Mouse (Mus musculus): ENCODE results near the gene Os9.

The Os9 gene

DNA sequence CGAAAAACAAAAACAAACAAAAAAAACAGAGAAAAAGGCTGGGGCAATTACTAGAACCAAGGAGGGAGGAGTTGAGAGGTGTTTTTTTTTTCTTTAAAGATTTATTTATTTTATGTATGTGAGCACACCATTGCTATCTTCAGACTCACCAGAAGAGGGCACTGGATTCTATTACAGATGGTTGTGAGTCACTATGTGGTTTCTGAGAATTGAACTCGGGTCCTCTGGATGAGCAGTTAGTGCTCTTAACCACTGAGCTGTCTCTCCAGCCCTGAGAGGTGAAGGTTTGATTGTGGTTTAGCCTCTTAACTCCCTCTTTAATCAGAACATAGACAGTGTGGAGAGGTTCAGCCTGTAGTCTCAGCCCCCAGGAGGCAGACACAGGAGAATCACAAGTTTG is 5.9 kb downstream of the Os9 start:
- no peak for DNase-seq (ENCODE audit: low spot score)

DNA sequence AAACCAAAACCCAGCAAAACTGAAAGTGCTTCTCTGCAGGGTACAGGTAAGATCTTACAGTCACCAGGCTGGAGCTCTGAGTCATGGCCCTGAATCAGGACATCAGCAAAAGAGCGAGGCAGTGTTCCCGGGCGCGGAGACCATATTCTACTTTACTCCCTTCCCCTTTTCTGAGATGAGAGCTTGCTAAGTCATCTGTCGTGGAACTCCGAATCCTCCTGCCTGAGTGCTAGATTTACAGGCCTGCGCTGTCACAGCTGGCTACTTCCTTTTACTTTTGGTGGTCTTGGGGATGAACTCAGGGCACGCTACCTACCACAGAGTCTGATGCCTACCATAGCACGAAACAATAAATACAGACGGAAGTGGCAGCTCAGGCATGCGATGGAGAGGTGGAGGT is 6.5 kb downstream of the Os9 start:
- no peak for DNase-seq (ENCODE audit: low spot score)

DNA sequence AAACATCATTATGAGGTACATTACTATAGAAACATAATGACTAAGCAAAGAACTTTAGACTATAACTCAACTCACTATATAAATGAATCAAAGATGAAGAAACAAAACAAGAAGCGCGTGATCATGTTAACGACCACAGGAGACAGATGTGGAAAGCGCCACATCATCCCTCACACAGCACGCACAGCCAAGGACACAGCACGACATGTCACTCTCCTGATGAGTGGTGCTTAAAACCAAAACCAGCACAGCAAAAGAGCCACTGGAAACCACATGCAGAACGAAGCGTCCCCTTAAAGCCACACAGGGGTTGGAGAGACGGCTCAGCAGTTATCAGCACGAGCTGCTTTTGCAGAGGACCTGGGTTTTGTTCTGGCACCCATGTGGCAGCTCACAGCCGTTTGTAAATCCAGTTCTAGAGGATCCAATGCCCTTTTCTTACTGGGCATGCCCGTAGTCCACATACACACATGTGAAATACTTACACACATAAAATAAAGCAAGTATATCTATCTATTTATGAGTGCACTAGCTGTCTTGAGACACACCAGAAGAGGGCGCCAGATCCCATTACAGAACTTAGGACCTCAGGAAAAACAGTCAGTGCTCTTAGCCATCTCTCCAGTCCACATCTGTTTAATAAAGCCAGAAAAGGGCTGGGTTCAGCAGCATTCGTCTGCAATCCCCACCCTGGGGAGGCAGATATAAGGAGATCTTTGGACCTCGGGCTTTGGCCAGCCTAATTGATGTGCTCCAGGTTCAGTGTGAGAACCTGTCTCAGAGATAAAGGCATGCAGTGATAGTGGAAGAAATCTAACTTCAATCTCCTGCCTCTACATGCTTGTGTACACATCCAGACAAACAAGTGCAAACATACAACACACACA is 9.7 kb downstream of the Os9 start:
- DNase-seq (ENCODE audit: low spot score), result no peak

DNA sequence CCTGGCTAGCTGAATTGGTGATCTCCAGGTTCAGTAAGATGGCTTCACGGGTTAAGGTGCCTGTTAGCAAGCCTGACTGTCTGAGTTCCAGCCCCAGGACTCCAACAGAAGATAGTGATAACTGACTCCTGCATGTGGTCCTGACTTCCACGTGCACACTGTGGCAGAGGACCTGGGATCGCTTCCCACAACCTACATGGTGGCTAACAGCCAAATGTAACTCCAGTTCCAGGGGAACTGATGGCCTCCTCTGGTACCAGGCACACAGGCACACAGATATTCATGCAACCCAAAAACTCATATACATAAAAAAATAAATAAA is 12.7 kb downstream of the Os9 start:
- no peak for DNase-seq (ENCODE audit: low spot score)

DNA sequence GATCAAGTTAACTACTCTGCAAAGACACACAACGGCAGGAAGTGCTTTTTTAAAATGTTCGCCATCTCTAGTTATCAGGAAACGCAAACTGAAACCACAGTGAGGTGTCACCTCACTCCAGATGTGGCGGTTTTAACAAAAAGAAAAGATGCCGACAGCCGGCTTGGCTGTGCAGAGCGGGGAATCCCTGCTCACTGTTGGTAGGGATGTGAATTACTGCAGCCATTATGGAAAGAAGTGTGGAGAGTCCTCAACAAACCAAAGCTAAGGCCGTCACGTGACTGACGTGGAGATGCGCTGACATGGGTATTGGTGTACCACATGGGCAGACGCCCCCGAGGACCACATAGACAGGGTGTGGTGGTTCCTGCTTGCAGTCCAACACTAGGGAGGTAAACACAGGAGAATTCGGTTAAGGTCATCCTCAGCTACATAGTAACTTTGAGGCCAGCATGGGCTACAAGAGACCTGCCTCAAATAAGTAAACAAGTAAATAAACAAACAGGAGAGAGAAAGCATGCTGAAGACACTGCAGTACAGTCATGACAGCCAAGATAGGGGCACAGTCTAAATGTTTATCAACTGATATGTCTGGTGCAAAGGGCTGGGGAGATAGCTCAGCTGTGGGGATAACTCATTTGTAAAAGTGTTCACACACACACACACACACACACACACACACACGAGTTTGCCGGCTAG is 13.2 kb downstream of the Os9 start:
- DNase-seq (ENCODE audit: low spot score), result no peak

DNA sequence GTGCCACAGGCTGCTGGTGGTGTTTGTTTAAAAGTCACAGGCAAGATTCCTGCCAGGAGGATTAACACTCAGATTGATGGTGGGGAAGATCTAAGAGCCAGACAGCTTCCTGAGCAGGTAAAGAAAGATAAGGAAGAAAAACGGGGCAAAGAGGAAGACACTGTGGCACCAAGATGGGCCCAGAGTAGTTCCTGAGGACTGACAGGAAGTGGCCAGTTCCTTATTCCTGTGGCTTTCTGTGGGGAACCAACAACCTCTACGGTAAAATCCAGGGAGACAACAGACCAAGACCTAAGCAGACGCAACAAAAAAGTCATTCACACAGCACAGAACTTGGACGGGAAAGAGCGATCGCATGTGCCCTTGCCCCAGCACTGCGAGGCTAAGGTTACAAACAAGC is 17.3 kb downstream of the Os9 start:
- no peak for DNase-seq (ENCODE audit: low spot score)

DNA sequence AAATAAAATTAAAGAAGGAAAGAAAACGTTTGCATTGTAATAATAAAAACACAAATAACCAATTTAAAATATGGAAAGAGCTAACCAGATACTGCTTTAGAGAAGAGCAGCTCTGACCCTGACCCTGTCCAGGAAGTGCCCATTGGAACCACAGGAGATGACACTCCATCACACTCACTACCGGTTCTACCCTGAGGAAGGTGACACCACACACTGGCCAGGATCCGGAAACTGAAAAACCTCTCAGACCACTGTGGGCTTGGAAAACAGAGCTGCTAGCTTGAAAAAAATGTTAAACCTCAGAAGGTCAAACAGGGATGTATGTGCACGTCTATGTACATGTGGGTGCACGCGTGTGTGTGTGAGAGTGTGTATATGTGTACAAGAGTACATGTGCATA is 19.8 kb downstream of the Os9 start:
- DNase-seq (ENCODE audit: low spot score), result no peak

DNA sequence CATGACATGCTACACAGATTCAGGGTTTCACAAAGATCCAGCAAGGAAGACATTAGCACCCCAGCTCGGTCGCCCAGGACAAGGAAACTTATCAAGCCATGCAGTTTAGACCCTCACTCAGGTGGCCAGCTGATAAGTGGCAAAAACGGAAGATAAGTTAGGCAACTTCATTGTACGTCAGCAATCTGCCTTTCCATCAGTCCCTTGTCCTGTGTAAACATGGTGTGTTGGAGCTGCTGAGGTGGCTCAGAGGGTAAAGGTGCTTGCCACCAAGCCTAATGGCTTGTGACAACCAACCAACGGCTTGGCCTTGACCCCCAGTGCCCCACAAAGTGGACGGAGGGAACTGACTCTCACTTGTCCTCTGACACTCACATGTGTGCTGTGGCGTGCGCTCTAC is 20.5 kb downstream of the Os9 start:
- DNase-seq (ENCODE audit: low spot score), result no peak

DNA sequence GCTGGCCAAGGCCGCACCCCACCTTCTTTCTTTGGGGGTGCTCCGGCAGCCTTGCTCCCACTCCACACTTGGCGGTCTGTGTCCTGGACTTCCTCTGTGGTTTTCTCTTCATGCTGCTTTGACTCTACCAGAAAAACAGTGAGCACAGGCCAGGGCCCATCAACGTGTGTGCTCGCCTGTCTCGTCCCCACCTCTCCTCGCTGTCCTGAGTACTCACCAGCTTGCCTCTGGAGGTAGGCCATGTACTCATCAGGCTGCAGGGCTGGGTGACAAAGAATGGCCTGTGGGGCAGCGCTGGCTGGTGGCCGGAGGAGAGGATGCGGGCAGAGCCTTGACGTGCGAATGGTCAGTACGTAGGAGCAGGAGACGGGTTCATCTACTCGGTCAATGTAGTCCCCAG is 21.1 kb downstream of the Os9 start:
- DNase-seq (ENCODE audit: low spot score), result no peak

DNA sequence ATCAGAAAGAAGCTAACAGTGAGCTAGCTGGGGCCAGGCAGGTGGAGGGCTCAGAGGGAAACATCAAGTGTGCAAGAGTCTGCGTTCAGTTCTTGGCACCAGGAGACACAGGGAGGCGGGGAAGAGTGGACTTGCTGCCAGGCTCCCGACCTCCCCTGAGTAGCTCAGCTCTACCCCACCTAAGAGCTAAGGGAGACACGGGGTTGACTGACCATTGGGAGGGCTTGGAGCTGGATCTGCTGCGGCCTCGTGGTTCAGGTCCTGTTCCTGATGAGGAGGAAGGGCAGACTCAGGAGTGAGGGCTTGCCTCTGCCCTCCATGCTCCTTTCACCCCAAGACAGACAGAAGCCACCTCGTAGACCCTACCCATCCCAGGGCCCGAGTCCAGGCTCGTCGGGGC is 21.7 kb downstream of the Os9 start:
- DNase-seq (ENCODE audit: low spot score), result no peak

DNA sequence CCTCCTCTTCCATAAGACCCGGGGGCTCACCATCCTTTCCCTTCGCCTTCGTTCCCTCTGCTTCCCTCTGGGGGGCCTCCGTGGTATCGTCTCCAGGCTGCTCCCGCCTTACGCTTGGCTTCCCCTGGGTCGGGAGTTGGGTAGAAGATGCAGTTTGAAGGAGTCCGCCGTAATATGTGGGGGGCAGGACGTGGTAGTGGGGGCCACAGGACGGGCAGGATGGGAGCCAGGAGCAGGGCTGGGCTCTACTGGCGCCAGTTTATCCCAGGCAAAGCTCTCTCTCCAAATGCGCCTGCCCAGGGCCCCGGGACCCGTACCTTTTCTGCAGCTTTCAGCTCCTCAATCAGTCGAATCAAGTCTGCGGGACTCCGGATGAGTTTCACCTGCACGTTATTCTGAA is 22.4 kb downstream of the Os9 start:
- DNase-seq (ENCODE audit: low spot score), result no peak

DNA sequence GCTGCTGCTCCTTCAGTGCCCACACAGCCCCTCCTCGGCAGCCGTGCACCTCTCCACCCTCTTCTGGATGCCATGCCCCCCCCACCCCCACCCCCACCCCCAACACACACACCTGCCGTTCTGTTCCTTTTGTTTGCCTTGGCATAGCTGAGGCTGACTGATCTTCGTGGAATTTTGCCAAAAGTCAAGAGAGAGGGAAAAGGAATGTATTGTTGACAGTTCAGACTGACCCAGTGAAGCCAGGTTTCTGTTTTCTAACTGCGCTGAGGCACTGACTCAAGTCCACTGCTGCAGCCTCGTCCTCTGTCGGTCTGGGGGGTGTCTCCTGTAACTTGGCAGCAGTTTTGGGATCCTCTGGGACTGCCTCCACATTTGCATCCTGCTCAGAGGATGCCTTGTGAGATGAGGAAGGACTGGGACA is 26.5 kb downstream of the Os9 start:
- DNase-seq (ENCODE audit: low spot score), result no peak

DNA sequence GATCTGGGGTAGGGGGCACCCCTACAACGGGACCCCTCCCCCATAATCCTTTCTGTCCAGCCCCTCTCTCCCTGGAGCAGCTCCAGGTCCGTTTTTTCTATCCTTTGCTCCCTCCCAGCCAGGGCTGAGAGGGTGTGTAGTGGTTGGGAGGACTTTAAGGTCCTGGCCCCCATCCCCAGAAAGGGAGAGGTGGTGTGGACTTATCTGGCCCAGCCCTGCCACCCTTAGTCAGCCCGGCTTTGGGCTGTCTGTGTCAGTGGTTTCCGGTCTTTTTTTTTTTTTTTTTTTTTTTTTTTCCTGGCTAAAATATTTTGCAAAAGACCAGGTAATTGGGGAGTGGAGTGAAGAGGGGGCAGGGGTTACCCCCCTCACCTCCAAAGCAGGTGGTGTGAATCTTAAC is 28.2 kb downstream of the Os9 start:
- DNase-seq (ENCODE audit: low spot score), result no peak

DNA sequence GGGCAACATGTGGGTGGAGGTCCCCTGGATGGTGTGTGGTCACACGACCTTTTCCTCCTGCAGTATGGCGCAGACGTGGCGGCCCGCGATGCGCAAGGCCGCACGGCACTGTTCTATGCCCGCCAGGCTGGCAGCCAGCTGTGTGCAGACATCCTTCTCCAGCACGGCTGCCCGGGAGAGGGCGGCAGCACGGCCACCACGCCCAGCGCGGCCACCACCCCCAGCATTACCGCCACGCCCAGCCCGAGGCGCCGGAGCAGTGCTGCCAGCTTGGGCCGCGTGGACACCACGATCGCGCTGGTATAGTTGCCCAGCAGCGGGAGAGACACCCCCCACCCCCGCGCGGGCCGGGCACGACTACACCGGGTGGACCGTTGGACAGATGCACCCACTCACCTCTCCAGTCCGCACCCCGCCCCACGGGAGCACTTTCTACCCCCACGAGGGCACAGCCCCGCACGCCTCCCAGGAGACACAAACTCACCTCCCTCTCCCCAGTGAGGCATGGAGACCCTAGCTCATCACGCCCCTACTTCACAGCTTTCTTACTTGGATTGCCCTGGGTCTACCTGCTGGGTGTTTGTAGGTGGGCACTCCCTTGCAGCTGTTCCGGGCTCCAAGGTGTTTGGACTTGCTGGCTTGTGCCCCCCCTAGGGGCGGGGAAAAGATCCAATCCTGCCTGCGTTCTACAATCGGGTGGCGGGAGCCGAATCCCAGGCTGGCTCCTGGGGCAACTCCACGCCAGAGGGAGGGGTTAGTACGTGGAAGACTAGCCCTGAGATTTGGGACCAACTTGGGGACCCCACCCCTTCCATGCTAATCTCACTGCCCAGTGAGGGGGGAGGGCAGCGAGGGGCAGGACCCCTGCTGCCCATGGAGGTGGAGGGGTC is 29.2 kb downstream of the Os9 start:
- DNase-seq (ENCODE audit: low spot score), result no peak

DNA sequence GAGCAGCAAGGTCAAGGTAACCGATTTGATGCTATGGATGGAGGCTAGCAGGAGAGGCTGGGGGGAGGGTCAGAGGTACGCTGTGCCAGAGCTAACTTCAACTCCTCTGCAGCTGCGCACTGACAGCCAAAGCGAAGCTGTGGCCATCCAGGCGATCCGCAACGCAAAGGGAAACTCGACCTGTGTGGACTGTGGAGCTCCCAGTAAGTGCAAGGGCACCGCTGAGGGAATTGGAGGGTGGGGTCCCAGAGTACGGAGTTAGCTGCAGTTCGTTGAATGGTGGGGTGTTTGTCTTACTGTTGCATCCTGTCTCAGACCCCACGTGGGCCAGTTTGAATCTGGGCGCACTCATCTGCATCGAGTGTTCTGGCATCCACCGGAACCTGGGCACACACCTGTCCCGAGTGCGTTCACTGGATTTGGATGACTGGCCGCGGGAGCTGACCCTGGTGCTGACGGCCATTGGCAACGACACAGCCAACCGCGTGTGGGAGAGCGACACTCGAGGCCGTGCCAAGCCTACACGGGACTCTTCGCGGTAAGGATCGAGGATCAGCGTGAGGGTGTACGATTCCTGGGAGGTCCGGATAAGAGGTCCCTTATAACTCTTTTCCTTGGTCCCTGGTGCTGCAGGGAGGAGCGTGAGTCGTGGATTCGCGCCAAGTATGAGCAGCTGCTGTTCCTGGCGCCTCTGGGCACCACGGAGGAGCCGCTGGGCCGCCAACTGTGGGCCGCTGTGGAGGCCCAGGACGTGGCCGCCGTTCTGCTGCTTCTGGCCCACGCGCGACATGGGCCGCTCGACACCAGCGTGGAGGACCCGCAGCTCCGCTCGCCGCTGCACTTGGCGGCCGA is 30.1 kb downstream of the Os9 start:
- DNase-seq (ENCODE audit: low spot score), result no peak

DNA sequence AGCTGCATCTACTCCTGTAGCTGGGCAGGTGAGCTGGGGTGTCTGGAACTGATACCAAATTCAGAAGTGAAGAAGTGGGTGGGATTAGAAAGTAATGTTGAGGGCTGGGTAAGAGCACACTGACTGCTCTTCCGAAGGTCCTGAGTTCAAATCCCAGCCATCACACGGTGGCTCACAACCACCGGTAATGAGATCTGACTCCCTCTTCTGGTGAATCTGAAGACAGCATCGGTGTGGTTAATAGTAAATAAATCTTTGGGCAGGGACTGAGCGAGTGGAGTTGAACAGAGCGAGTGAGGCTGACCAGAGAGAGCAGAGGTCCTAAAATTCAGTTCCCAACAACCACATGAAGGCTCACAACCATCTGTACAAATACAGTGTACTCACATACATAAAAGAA is 35.3 kb downstream of the Os9 start:
- no peak for DNase-seq (ENCODE audit: low spot score)

DNA sequence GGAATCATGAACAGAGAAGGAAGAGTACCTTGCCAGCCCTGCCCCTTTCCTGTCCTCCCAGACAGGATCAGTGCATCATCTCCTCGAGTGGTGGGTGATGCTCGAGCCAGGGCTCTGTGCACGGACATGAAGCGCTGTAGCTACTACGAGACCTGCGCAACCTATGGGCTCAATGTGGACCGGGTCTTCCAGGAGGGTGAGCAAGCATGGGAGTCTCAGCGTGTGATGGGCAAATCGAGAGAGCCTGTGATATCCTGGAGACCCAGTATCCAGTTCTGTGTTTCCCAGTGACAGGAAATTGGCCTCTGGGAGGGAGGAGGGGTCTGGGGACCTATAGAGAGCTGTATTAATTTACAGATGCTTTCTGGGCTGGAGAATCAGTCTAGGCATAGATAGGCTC is 35.9 kb downstream of the Os9 start:
- DNase-seq (ENCODE audit: low spot score), result no peak

DNA sequence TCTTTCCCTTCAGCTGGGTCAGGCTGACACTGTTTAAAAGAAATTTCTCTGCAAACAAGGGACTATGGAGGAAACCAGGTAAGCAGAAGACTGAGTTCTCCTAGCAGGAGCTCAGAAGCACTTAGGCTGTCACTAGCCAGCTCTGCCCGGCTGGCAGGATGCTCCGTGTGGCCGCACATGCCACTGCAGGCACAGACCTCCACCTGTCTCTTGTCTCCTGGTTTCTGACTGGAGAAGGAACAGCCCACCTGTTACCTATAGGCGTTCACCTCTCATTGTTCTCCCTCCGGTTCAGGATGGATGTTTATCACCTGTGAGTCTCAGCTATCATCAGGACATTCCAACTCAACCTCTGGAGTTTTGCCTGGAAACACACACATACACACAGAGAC is 37.0 kb downstream of the Os9 start:
- no peak for DNase-seq (ENCODE audit: low spot score)

DNA sequence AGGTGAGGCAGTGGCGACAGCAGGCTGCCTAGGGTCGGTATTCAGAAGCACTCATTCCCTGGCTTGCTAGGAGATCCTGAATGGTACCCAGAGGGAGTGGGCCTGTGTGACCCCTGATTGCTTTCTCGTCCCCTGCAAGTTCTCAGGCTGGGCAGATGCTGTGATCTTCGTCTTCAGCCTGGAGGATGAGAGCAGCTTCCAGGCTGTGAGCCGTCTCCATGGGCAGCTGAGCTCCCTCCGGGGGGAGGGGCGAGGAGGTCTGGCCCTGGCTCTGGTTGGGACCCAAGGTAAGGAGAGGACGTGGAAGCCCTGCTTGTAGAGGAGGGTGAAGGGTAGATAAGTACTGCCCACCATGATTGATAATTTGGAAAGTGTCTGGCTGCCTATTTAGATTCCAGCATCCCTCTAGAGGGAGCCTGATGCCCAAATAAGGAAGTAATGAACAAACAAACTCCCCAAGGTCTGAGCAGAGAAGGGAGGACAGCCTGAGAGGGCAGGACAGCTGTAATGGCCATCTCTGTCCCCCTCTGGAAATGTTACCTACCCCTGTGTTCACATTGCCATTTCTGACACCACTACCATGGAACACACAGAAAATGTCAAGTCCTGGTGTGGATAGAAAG is 37.5 kb downstream of the Os9 start:
- no peak for DNase-seq (ENCODE audit: low spot score)

DNA sequence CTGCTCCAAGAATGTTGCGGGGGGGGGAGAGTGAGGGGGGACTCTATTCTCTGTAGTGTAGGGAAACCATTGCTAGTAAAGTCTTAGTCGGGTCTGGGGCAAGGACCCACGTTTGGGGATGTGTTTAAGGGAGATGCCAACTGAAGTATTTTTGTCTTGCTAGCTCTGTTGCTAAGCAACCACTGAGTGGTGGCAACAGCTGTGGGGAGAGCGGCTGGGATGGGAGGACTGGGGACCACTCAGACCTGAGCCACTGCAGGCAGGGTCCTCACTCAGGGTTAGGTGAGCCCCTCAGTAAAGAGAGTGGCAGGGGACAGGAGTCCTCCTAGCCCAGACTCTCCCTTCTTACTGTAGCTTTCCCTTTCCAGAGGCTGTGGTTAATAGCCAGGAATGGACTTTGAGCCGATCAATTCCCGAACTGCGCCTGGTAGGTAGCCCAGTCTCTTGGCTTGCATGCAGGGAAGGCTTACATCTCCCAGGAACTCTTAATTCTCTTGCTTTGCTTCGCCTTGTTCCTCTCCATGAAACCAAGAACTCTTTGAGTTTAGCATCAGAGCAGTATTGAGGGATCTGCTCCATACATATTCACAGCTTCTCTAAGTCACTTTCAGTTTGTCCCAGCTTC is 38.8 kb downstream of the Os9 start:
- DNase-seq (ENCODE audit: low spot score), result no peak
